24 mouse cellular contexts compared by ENCODE assay signal in genomic region chr15:91406979-91407378, GRCm38 (mm10).
"Had no signal": no experiment of that assay in that cellular context is flagged by ENCODE, and none has a peak within 500 bp of the region (broad histone marks: within the 10 kb centered on the region; RNA-seq: fewer than 3 reads in every experiment).

No protein-coding gene starts in this region.

- H3K27me3 ChIP-seq: kidney, embryonic 15.5 days; limb, embryonic 12.5 days; limb, embryonic 15.5 days; midbrain, embryonic 12.5 days; midbrain, embryonic 15.5 days; neural tube, embryonic 12.5 days; neural tube, embryonic 15.5 days had no signal

- H3K9me3 ChIP-seq: kidney, embryonic 15.5 days; limb, embryonic 12.5 days; limb, embryonic 15.5 days; midbrain, embryonic 12.5 days; midbrain, embryonic 15.5 days; neural tube, embryonic 12.5 days; neural tube, embryonic 15.5 days had no signal

- H3K4me2 ChIP-seq: kidney, embryonic 15.5 days; limb, embryonic 12.5 days; limb, embryonic 15.5 days; liver, embryonic 11.5 days; lung, embryonic 14.5 days; midbrain, embryonic 12.5 days; midbrain, embryonic 15.5 days; neural tube, embryonic 12.5 days; neural tube, embryonic 15.5 days had no signal

- H3K4me1 ChIP-seq: kidney, embryonic 15.5 days; limb, embryonic 12.5 days; limb, embryonic 15.5 days; midbrain, embryonic 12.5 days; midbrain, embryonic 15.5 days; neural tube, embryonic 12.5 days had no signal

- H3K36me3 ChIP-seq: kidney, embryonic 15.5 days; limb, embryonic 12.5 days; limb, embryonic 15.5 days; midbrain, embryonic 12.5 days; midbrain, embryonic 15.5 days; neural tube, embryonic 12.5 days; neural tube, embryonic 15.5 days had no signal

- ATAC-seq: liver, postnatal 0 days; lung, postnatal 0 days; midbrain, embryonic 15.5 days had no signal

- DNase-seq: kidney, adult 2 months; kidney, postnatal 36 days; layer of hippocampus, adult 9-11 months; liver, postnatal 0 days; lung, embryonic 14.5 days; right cerebral cortex, adult 18-20 months; right cerebral cortex, postnatal 14 days; right cerebral cortex, postnatal 4 days; thymus, adult 2 months; thymus, postnatal 14 days; thymus, postnatal 4 days had no signal

- H3K4me3 ChIP-seq: kidney, embryonic 15.5 days; layer of hippocampus, adult 2 months; limb, embryonic 12.5 days; limb, embryonic 15.5 days; midbrain, embryonic 12.5 days; midbrain, embryonic 15.5 days; neural tube, embryonic 12.5 days; neural tube, embryonic 15.5 days had no signal

- H3K9ac ChIP-seq: kidney, embryonic 15.5 days; limb, embryonic 12.5 days; limb, embryonic 15.5 days; liver, embryonic 14.5 days; liver, postnatal 0 days; lung, embryonic 14.5 days; midbrain, embryonic 12.5 days; midbrain, embryonic 15.5 days; neural tube, embryonic 12.5 days; neural tube, embryonic 15.5 days had no signal

- H3K27ac ChIP-seq: kidney, embryonic 15.5 days; layer of hippocampus, adult 2 months; limb, embryonic 12.5 days; limb, embryonic 15.5 days; liver, embryonic 14.5 days; macrophage; midbrain, embryonic 12.5 days; midbrain, embryonic 15.5 days; neural tube, embryonic 12.5 days; neural tube, embryonic 15.5 days; stomach, postnatal 0 days had no signal
